ENCODE assay signal across 15 mouse cellular contexts in the genomic region with DNA sequence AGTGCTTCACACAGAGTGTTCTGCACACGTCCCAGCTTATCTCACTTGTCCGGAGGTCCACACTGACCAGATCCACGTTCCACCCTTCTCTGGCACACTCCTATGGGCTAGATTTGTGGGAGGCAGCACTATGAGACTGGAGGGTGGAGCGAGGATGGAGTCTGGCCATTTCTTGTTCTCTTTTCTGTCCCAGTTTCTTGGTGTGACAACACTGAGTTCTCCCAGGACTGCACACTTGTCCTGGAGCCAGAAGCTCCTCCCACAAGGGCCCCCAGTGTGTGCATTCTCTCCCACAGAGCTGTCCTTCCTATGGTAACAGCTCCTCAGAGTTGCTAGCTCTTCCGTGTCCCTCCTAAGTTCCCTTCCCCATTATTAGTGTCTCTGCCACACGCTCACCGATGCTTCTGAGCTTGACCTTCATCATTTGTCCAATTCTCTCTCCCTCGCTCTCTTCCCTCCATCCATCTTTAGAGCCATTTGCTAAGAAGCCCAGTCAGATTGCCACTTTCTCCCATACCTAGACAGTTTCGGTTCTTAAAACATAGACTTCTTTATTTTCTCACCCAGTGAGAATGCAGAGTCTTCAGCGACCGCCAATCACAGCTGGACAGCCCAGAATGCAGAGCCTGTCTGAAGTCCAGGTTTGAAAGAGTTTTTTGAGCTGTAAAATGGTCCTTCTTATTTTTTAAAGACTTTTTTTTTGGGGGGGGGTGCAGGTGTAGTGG. TPM values are rescaled to one million over a fixed set of nuclear protein-coding genes. Genes with fewer than 3 reads are reported as not detected.
DNase-seq lines count a peak whose midpoint lies in the region; ATAC-seq and TF ChIP-seq lines count a peak whose summit lies in the region.
"Had no signal": no experiment of that assay in that cellular context is flagged by ENCODE, and none has a peak within 500 bp of the region (broad histone marks: within the 10 kb centered on the region; RNA-seq: fewer than 3 reads in every experiment).

No protein-coding gene starts in this region.

- intact Hi-C loops in gastrocnemius, adult 2 months (cut with DNase I) = no loop called here
- intact Hi-C loops in gastrocnemius, postnatal 36 days (cut with DNase I) = no loop called here
- intact Hi-C loops in heart, postnatal 10 days (cut with DNase I) = no loop called here

- peak; percentile 29 for DNase-seq in gastrocnemius, adult 2 months
- DNase-seq in gastrocnemius, postnatal 36 days = no peak
- DNase-seq in liver, adult 2 months (ENCODE audit: extremely low read depth, low read depth, low spot score) = no peak
- no peak for DNase-seq in liver, embryonic 11.5 days (ENCODE audit: low spot score)
- peak; percentile 38 for DNase-seq in A20 (ENCODE audit: low read depth, low spot score)
- peak; percentile 38 to 40 for DNase-seq in heart, postnatal 10 days
- DNase-seq in embryo, embryonic 11 days = no peak
- no peak for DNase-seq in cerebellum, adult 9-11 months
- DNase-seq: layer of hippocampus, postnatal 36 days had no signal

- 86% methylated on average over 11 of the region's 11 CpGs for WGBS in liver, adult 2 months
- 68% methylated on average over 11 of the region's 11 CpGs for WGBS in liver, embryonic 11.5 days

- no peaks in the 10 kb centered on the region for H3K9me3 ChIP-seq in liver, embryonic 11.5 days (ENCODE audit: control insufficient read depth, low read length)
- H3K9me3 ChIP-seq: limb, embryonic 13.5 days had no signal

- no peak overlapping the region for H3K9ac ChIP-seq in liver, adult 2 months (ENCODE audit: low read depth, low read length)
- no peak overlapping the region for H3K9ac ChIP-seq in liver, embryonic 11.5 days (ENCODE audit: low read depth, low read length)
- H3K9ac ChIP-seq: limb, embryonic 13.5 days had no signal

- H3K36me3 ChIP-seq in liver, adult 2 months (ENCODE audit: control insufficient read depth, insufficient read depth, low read length) = no peaks in the 10 kb centered on the region
- no peaks in the 10 kb centered on the region for H3K36me3 ChIP-seq in liver, embryonic 11.5 days (ENCODE audit: control insufficient read depth, insufficient read depth, low read length)
- H3K36me3 ChIP-seq: limb, embryonic 13.5 days had no signal

- TF ChIP-seq POLR2A in liver, adult 2 months (IDR thresholded peaks at IDR 0.05; ENCODE audit: extremely low read depth, insufficient read depth, low read length) = no peak

- ATAC-seq in liver, embryonic 11.5 days (replicated peaks; ENCODE audit: low FRiP score) = no peak

- no peak overlapping the region for H3K4me2 ChIP-seq in liver, embryonic 11.5 days
- H3K4me2 ChIP-seq: limb, embryonic 13.5 days had no signal

- H3K4me3 ChIP-seq in gastrocnemius, adult 2 months = no peak overlapping the region
- no peak overlapping the region for H3K4me3 ChIP-seq in liver, adult 2 months (ENCODE audit: insufficient read depth, low read depth, low read length)
- no peak overlapping the region for H3K4me3 ChIP-seq in liver, embryonic 11.5 days (ENCODE audit: low read depth, low read length)
- H3K4me3 ChIP-seq: limb, embryonic 13.5 days had no signal

- H3K4me1 ChIP-seq in liver, adult 2 months (ENCODE audit: control insufficient read depth, insufficient read depth, low read length) = no peaks in the 10 kb centered on the region
- H3K4me1 ChIP-seq in liver, embryonic 11.5 days (replicated peaks; ENCODE audit: control insufficient read depth, insufficient read depth, low read length) = peaks cover 11% of the 10 kb centered on the region; the same call in 1 of the 2 replicates
- H3K4me1 ChIP-seq: limb, embryonic 13.5 days had no signal

- H3K27me3 ChIP-seq in liver, adult 2 months (ENCODE audit: control insufficient read depth, insufficient read depth, low read length) = no peaks in the 10 kb centered on the region
- no peaks in the 10 kb centered on the region for H3K27me3 ChIP-seq in liver, embryonic 11.5 days (replicated peaks; ENCODE audit: control insufficient read depth, insufficient read depth, low read length)
- H3K27me3 ChIP-seq: limb, embryonic 13.5 days had no signal

- no peak overlapping the region for H3K27ac ChIP-seq in gastrocnemius, adult 2 months
- H3K27ac ChIP-seq in liver, adult 2 months (replicated peaks; ENCODE audit: insufficient read depth, low read depth, low read length) = peak overlapping the region; percentile 31
- no peak overlapping the region for H3K27ac ChIP-seq in liver, embryonic 11.5 days (ENCODE audit: low read depth, low read length)
- H3K27ac ChIP-seq: kidney, postnatal 0 days; limb, embryonic 13.5 days; macrophage had no signal

- TF ChIP-seq CTCF in gastrocnemius, adult 2 months (IDR thresholded peaks at IDR 0.05) = no peak
- no peak for TF ChIP-seq CTCF in liver, adult 2 months (IDR thresholded peaks at IDR 0.05; ENCODE audit: low read depth, low read length)

- no peaks in the 10 kb centered on the region for H3K79me2 ChIP-seq in liver, adult 2 months (ENCODE audit: control insufficient read depth, insufficient read depth, low read length)

RNA-seq across cellular contexts. Expression of a gene that starts 18.0 kb away (rescaled TPM):
- total RNA-seq in gastrocnemius, adult 2 months (2021) = under 1 TPM in 1 of 2 experiments, not detected in 1; 0.38 TPM
- not detected for total RNA-seq in gastrocnemius, postnatal 36 days (2021)
- 1.6 and 2.2 TPM in 2 replicates for total RNA-seq in liver, adult 2 months (2014; rRNA removed)
- 2.5 and 2.9 TPM in 2 replicates for polyA plus RNA-seq in liver, adult 2 months (2012; rRNA removed)
- 5.7 and 6.0 TPM in 2 replicates for polyA plus RNA-seq in liver, embryonic 11.5 days (2014; fragmentation: Nextera tagmentation; extraction: Ambion mirVana)
- under 1 TPM; 0.57 to 0.97 TPM for total RNA-seq in heart, postnatal 10 days (2021)

RNA-seq across cellular contexts. Expression of a gene that starts 48.9 kb away (rescaled TPM):
- not detected for total RNA-seq in gastrocnemius, adult 2 months (2021)
- not detected for total RNA-seq in gastrocnemius, postnatal 36 days (2021)
- not detected in 2 replicates for total RNA-seq in liver, adult 2 months (2014; rRNA removed)
- polyA plus RNA-seq in liver, adult 2 months (2012; rRNA removed) = not detected in 2 replicates
- not detected in 2 replicates for polyA plus RNA-seq in liver, embryonic 11.5 days (2014; fragmentation: Nextera tagmentation; extraction: Ambion mirVana)
- not detected for total RNA-seq in heart, postnatal 10 days (2021)
- total RNA-seq: layer of hippocampus, postnatal 36 days had no signal
- polyA plus RNA-seq: C2C12; cortical plate, adult 2 months; heart, postnatal 0 days; kidney, postnatal 0 days; limb, embryonic 13.5 days; macrophage had no signal

RNA-seq across cellular contexts. Expression of a gene that starts 52.9 kb away (rescaled TPM):
- under 1 TPM; 0.05 to 0.08 TPM for total RNA-seq in gastrocnemius, adult 2 months (2021)
- total RNA-seq in gastrocnemius, postnatal 36 days (2021) = under 1 TPM; 0.22 to 0.64 TPM
- 0.34 and 0.46 TPM in 2 replicates for total RNA-seq in liver, adult 2 months (2014; rRNA removed)
- polyA plus RNA-seq in liver, adult 2 months (2012; rRNA removed) = 0.04 and 0.11 TPM in 2 replicates
- 27.7 and 30.7 TPM in 2 replicates for polyA plus RNA-seq in liver, embryonic 11.5 days (2014; fragmentation: Nextera tagmentation; extraction: Ambion mirVana)
- 1 to 10 TPM; 2.3 to 2.7 TPM for total RNA-seq in heart, postnatal 10 days (2021)

RNA-seq across cellular contexts. Expression of a gene that starts 52.9 kb away (rescaled TPM):
- total RNA-seq in gastrocnemius, adult 2 months (2021) = 10 to 100 TPM; 14.4 to 15.2 TPM
- 10 to 100 TPM; 12.6 to 14.3 TPM for total RNA-seq in gastrocnemius, postnatal 36 days (2021)
- 9.3 and 16.3 TPM in 2 replicates for total RNA-seq in liver, adult 2 months (2014; rRNA removed)
- polyA plus RNA-seq in liver, adult 2 months (2012; rRNA removed) = 5.0 and 9.4 TPM in 2 replicates
- 14.4 and 17.2 TPM in 2 replicates for polyA plus RNA-seq in liver, embryonic 11.5 days (2014; fragmentation: Nextera tagmentation; extraction: Ambion mirVana)
- 10 to 100 TPM; 20.6 to 26.8 TPM for total RNA-seq in heart, postnatal 10 days (2021)

Comparison
In these comparisons a context has a peak if more than half of its experiments do, and no peak if none do; other contexts are left out.
1. DNase-seq: peak in gastrocnemius, adult 2 months (single experiment), A20 (single experiment) and heart, postnatal 10 days (2 of 2); none in gastrocnemius, postnatal 36 days (0 of 2), liver, adult 2 months (single experiment), liver, embryonic 11.5 days (single experiment), embryo, embryonic 11 days (single experiment) and cerebellum, adult 9-11 months (single experiment).